Mouse (Mus musculus): Measurements from ENCODE around the gene Txnrd2. TPM values are rescaled to one million over a fixed set of nuclear protein-coding genes. Genes with fewer than 3 reads are reported as not detected.

Gene Txnrd2
- polyA plus RNA-seq, 1 experiment from 2014 or later: 23.3 TPM

- WGBS: 90% methylated on average over 6 of the region's 6 CpGs
- Histone ChIP-seq H3K4me2 (no peak overlapping the region), H3K9me3 (no peaks in the 10 kb centered on the region), H3K4me3 (replicated peaks) (no peak overlapping the region), H3K36me3 (replicated peaks) (no peaks in the 10 kb centered on the region), H3K27ac (no peak overlapping the region), H3K27me3 (no peaks in the 10 kb centered on the region), H3K9ac (no peak overlapping the region), H3K4me1 (peaks cover 8% of the 10 kb centered on the region; the same call in 1 of the 2 replicates)
- ATAC-seq (ENCODE audit: low FRiP score): no peak
Measured at GRCm38 (mm10) chr16:18513508-18513907, 87.3 kb downstream of the Txnrd2 start.

GRCm38 (mm10) chr16:18518091-18518490, 91.9 kb downstream of the Txnrd2 start:
- H3K27ac ChIP-seq: no peak overlapping the region
- H3K36me3 ChIP-seq (replicated peaks): no peaks in the 10 kb centered on the region
- no peak overlapping the region for H3K4me3 ChIP-seq (replicated peaks)
- no peak for ATAC-seq (ENCODE audit: low FRiP score)
- no peaks in the 10 kb centered on the region for H3K27me3 ChIP-seq
- H3K4me2 ChIP-seq: no peak overlapping the region
- no peaks in the 10 kb centered on the region for H3K9me3 ChIP-seq
- H3K9ac ChIP-seq: no peak overlapping the region
- H3K4me1 ChIP-seq: no peaks in the 10 kb centered on the region

- Histone ChIP-seq H3K9me3 (no peaks in the 10 kb centered on the region), H3K4me1 (no peaks in the 10 kb centered on the region), H3K4me2 (no peak overlapping the region), H3K27me3 (no peaks in the 10 kb centered on the region), H3K4me3 (replicated peaks) (no peak overlapping the region), H3K9ac (no peak overlapping the region), H3K36me3 (replicated peaks) (no peaks in the 10 kb centered on the region), H3K27ac (no peak overlapping the region)
- no peak for ATAC-seq (ENCODE audit: low FRiP score)
- WGBS: 90% methylated on average over 8 of the region's 8 CpGs
Measured at GRCm38 (mm10) chr16:18523563-18524245, 97.5 kb downstream of the Txnrd2 start.

GRCm38 (mm10) chr16:18528656-18529055, 102.5 kb downstream of the Txnrd2 start:
- no peaks in the 10 kb centered on the region for H3K9me3 ChIP-seq
- no peak overlapping the region for H3K4me3 ChIP-seq (replicated peaks)
- H3K4me1 ChIP-seq: no peaks in the 10 kb centered on the region
- H3K9ac ChIP-seq: no peak overlapping the region
- 88% methylated on average over 5 of the region's 5 CpGs for WGBS
- H3K4me2 ChIP-seq: no peak overlapping the region
- H3K36me3 ChIP-seq (replicated peaks): no peaks in the 10 kb centered on the region
- H3K27ac ChIP-seq: no peak overlapping the region
- H3K27me3 ChIP-seq: no peaks in the 10 kb centered on the region
- ATAC-seq (ENCODE audit: low FRiP score): no peak

Other genes with a start within 250 kb of the Txnrd2 start
- not detected in 2 replicates for gene Ccdc188, start 208.5 kb upstream of the Txnrd2 start, polyA plus RNA-seq (2016; fragmentation: Nextera tagmentation; extraction: Ambion mirVana)
- 15.7 and 16.9 TPM in 2 replicates for gene Zdhhc8, start 191.2 kb upstream of the Txnrd2 start, polyA plus RNA-seq (2016; fragmentation: Nextera tagmentation; extraction: Ambion mirVana)
- gene Trmt2a, start 177.7 kb upstream of the Txnrd2 start, polyA plus RNA-seq (2016; fragmentation: Nextera tagmentation; extraction: Ambion mirVana): 111 and 118 TPM in 2 replicates
- gene Ranbp1, start 177.7 kb upstream of the Txnrd2 start, polyA plus RNA-seq (2016; fragmentation: Nextera tagmentation; extraction: Ambion mirVana): 983 and 1,008 TPM in 2 replicates
- 3.4 TPM in 1 of 2 replicates, not detected in the other for gene Gm49776, start 168.1 kb upstream of the Txnrd2 start, polyA plus RNA-seq (2016; fragmentation: Nextera tagmentation; extraction: Ambion mirVana)
- 40.8 and 44.2 TPM in 2 replicates for gene Dgcr8, start 137.1 kb upstream of the Txnrd2 start, polyA plus RNA-seq (2016; fragmentation: Nextera tagmentation; extraction: Ambion mirVana)
- gene Tango2, start 78.3 kb upstream of the Txnrd2 start, polyA plus RNA-seq (2016; fragmentation: Nextera tagmentation; extraction: Ambion mirVana): 40.7 and 41.5 TPM in 2 replicates
- gene Arvcf, start 78.2 kb upstream of the Txnrd2 start, polyA plus RNA-seq (2016; fragmentation: Nextera tagmentation; extraction: Ambion mirVana): 115 and 126 TPM in 2 replicates
- 53.5 and 54.2 TPM in 2 replicates for gene Comt, start 468 bp downstream of the Txnrd2 start, polyA plus RNA-seq (2016; fragmentation: Nextera tagmentation; extraction: Ambion mirVana)
- gene Gnb1l, start 72.3 kb downstream of the Txnrd2 start, polyA plus RNA-seq (2016; fragmentation: Nextera tagmentation; extraction: Ambion mirVana): 11.9 and 14.7 TPM in 2 replicates
- 1.9 and 3.3 TPM in 2 replicates for gene Rtl10, start 72.5 kb downstream of the Txnrd2 start, polyA plus RNA-seq (2016; fragmentation: Nextera tagmentation; extraction: Ambion mirVana)
- 1.3 and 1.7 TPM in 2 replicates for gene Tbx1, start 164.3 kb downstream of the Txnrd2 start, polyA plus RNA-seq (2016; fragmentation: Nextera tagmentation; extraction: Ambion mirVana)
- 4.4 and 5.7 TPM in 2 replicates for gene Gp1bb, start 196.0 kb downstream of the Txnrd2 start, polyA plus RNA-seq (2016; fragmentation: Nextera tagmentation; extraction: Ambion mirVana)
- gene Gm49601, start 200.0 kb downstream of the Txnrd2 start, polyA plus RNA-seq (2016; fragmentation: Nextera tagmentation; extraction: Ambion mirVana): 10.6 and 10.7 TPM in 2 replicates
- gene Sept5, start 203.6 kb downstream of the Txnrd2 start, polyA plus RNA-seq (2016; fragmentation: Nextera tagmentation; extraction: Ambion mirVana): 68.4 and 69.3 TPM in 2 replicates